Mouse (Mus musculus) megakaryocyte, embryonic 14.5 days (primary cell): ENCODE results near the gene Senp2.

Experiments
- FLI1 ChIP-seq: IDR thresholded peaks from 2 replicates; pipeline ENCODE4 v1.6.1; 2012; ENCODE audit warnings: low read length, inconsistent platforms, mixed read lengths
- GATA1 ChIP-seq: IDR thresholded peaks from 3 replicates; pipeline ENCODE4 v1.6.1; 2012; ENCODE audit warnings: mixed read lengths, low read length, inconsistent platforms, borderline replicate concordance

DNA sequence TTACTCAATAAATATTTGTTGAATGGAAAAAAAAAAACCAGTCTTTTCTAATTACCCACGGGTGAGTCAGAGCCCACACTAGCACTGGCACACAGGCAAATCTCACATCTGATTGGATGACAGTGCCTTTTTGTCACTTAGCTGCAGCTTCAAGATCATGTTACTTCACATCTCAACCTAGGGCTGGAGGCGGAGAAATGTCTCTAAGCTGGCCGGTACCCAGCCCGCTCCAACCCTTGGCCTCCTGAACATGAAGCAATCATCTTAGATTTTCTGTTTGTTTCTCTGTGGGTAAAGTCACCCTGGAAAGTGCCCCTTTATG, 67.3 kb downstream of the Senp2 start:
- TF ChIP-seq GATA1 (no peak), FLI1 (no peak)
